Mouse (Mus musculus) gastrocnemius, adult 8-10 months (tissue): ENCODE measurements around the gene Rmnd5a. TPM values are rescaled to one million over a fixed set of nuclear protein-coding genes. Genes with fewer than 3 reads are reported as not detected.

Experiments used
- DNase-seq, 2 experiments: peaks; one replicate each; pipeline ENCODE4 v3.0.0; 2022; ENCODE audit warnings: low spot score in 2 of 2
- total RNA-seq, 4 experiments: library from RNA; stranded (reverse); gene quantifications; 2 replicates each; pipeline ENCODE4 v1.2.4; 2022

The Rmnd5a gene
- total RNA-seq, 4 experiments from 2014 or later = 137 to 183 (median 144) TPM

DNA sequence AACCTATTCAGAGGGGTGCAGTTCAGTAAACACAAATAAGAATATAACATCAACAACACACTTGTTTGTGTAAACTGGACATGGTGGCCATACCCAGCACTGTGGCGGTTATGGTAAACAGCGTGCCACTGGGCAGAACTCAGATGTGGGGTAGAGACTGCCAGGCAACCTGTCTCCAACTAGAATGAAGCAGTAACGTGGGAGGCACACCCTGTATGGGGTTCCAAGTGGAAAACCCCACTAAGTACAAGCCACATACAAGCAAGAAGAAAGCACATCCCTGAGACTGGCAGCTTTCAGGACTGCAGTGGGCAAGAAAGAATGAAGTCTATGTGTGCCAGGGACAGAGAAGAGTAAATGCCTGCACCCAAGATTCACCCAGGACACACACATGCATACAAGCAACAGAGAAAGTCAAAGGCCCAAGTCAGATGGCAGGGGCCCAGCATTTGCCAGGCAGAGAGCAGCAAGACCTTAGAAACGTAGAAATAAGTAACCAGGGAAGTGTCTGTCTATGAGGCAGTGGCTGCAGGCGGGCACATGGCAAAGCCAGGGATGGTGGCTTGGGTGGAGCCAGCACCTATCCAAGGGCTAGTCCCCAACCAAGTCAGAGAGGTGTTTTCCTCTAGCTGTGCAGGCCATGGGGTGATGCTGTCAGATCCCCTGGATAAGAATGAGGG lies 68.3 kb downstream of the Rmnd5a start:
- DNase-seq = no peak

DNA sequence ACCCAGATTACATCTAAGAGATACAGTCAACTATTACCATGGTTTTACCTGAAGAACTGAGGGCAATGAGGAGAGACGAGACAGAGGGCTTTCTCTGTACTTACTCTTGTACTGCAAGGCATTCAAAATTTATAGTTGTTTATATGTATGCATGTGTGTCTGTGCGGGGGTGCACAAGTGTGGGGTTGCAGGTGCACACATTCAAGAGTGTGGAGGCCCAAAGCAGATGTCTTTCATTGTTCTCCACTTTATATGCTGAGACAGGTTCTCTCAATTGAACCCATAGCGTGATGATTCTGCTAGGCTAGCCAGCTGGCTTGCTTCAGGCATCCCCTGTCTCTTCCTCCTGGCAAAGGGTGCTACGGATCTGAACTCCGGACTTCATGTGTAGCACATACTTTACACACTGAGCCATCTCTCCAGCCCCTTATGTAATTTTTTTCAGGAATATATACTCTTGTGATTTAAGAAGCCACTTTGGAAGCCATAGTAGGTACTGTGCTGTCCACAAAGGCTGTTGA lies 69.3 kb downstream of the Rmnd5a start:
- no peak for DNase-seq

DNA sequence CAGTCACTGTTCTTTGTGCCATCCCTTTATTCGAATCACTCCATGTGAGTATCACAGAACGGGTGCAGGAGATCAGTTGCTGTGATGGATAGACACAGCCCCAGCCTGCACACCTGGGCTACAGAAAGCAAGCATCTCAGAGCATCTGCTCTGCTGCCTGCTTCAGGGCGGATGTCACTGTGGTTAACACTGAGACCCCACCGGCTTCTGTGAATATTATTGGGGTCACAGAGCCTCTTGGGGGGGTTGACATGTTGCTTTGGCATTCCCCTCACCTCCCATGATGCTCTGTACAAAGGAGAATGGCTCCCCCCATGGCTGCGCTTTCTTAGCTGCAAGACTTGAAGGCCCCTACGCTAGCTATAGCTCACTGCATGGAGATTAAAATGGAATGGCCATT lies 71.0 kb downstream of the Rmnd5a start:
- no peak for DNase-seq

DNA sequence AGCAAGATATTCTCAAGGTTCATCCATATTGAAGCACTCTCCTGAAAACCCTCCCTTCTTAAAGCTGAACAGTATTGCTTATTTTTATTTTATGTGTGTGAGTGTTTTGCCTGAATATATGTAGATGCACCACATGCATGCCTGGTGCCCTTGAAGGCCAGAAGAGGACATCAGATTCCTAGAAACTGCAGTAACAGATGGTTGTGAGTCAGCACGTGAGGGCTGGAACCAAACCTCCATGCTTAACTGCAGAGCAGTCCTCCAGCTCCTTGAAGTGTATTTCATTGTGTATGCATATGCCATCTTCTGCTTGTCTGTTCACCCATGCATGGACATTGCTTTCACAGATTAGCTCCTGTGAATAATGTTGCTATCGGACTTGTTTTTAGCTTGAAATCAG lies 76.4 kb downstream of the Rmnd5a start:
- DNase-seq = no peak

DNA sequence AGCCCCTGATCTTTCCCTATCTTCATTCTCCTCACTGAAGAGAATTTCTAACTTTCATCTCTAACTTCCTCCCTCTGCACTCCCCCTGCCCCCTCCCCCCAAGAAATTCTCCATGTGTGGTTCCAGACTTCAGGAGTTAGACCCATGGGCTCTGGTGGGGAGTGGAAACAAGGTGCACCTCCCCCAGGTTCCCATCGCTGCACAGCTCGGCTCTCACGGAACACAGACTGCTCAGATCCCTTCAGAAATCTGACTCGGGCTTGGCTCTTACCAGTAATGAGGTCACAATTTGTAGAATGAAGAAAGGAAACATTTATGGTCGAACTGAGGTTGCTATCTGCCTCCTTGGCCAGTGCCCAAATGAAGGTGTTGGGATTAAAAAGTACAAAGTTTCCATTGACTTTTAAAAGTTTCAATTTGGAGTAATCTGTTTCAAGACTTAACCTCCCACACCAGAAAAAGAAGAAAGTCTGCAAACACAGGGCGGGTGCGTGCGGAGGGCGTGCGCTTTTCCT lies 79.2 kb downstream of the Rmnd5a start:
- DNase-seq = no peak

DNA sequence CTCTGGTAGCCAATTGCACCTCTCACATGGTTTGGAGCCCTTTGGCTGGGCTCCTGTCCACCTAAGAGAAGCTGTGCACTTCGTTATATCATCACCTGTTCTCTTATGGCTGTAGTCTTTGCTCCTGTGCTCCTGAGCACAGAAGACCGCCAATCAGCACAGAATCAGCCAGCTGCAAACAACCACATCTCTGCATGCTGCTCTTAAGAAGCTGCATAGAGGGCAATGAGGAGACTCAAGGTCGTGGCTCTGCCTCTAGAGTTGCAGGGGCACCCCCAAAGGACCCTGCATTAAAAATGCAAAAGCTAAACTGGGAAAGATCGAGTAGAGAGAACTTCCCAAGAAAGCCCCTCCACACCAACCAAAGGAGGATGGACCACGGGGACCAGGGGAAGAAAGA lies 79.7 kb downstream of the Rmnd5a start:
- DNase-seq = no peak

DNA sequence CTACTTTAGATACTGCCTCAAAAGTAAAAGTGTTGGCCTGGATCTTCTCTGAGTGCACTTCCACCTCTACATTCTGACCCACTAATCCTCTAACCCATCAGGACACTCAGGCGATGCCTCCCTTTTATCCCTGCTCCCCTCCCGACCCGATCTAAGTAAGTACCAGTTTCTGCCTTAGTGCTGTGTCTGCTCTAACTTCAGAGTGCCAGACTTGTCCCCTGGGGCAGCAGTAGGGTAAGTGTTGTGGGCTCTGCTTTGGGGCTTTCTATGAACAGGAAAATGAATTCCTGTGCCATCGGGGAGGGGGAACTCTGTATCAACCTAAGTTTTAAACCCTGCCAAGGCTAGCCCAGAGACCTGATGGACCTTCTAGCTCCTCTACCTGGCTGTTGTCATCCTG lies 80.2 kb downstream of the Rmnd5a start:
- no peak for DNase-seq

DNA sequence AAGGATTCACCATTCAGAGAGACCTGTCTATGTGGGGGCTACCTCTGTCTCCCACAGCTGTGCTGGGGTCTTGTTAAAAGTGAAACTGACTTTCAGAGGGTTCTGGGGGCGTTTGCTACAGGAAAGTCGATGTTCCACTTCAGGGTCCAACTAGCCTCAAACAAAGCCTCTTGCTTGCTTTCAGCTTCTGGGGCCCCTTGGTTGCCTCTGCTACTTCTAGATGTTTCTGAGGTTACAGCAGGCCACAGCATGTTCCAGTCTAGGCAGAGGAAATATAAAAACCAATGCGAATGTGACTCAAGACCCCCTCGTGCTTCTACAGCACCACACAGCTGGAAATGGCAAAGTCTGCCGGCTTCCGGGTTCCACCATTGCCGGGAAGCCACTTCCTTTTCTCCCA lies 82.9 kb downstream of the Rmnd5a start:
- no peak for DNase-seq

DNA sequence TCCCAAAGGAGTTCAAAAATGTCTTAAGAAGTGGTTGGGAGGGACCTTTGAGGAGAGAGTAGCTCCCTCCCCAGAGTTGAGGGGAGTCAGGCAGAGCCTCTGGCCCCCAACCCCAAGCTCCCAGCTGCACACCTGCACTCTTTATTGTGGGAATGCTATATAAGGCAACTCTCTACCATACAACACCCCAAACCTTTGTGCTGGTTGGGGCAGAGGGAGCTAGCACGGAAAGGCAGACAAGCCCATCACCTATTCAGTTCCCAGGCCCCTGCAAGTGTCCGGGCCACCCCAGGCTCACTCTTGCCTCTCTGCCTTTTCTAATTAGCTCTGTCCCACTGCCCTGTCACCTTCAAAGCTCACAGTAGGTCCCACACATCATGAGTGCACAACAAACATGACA lies 86.7 kb downstream of the Rmnd5a start:
- DNase-seq = no peak

DNA sequence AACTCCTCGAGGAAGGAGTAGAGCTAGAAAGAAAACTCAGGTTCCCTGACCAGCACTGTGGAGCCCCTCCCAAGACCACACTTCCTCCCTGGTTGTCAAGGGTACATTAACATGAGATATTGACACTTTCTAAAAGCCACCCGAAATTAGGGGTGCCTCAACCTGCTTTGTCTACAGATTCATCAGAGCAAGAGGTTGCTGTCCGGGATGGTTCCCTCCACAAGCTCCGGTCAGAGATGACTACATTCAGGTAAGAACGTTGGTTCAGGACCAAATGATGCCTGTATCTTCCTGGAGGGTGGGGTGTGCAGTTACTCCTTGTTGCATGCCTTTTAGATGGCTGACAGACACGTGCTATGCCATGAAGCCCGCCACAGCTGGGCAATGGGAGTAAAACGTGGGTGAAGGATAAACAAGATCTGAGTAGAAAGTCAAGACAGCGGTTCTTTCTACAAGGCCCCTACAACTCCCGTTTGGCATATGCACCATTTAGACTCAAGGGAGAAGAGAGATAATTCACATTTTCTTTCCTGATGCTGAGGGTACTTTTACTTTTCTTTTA lies 87.5 kb downstream of the Rmnd5a start:
- no peak for DNase-seq

DNA sequence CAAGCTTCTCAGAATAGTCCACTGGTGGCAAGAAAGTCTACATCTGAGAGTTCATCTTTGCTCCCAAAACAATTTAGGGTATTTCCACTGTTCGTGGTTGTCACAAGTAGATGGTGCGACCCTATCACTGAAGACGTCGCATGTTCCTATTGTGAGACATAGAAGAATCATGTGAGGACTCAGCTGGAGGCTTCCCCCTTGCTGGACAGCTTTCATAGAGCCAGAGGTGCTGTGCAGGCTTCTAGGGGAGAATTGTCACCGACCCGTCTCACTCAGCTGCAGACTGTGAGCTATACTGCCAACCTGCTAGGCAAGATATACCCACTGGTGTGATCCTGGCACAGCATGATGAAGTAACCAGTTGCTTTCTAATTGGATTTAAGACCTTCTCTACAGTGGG lies 88.2 kb downstream of the Rmnd5a start:
- DNase-seq = no peak

DNA sequence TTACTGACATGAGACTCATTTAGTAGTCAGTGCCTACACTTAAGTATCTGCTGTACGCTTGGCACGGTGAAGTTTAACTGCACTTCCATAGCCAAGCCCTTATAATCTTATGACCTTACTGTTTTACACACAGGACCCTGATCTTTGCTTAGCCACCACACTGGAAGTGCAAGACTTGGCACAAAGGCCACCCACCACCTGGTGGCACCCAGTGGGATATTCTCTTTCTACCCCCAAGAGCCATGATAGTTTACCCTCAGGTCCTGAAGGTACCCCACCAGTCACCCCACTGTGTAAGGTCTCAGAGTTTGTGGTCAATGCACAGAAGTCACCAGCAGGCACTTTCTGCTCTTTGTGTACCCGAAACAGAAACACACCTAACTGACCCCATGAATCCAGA lies 89.2 kb downstream of the Rmnd5a start:
- no peak for DNase-seq

DNA sequence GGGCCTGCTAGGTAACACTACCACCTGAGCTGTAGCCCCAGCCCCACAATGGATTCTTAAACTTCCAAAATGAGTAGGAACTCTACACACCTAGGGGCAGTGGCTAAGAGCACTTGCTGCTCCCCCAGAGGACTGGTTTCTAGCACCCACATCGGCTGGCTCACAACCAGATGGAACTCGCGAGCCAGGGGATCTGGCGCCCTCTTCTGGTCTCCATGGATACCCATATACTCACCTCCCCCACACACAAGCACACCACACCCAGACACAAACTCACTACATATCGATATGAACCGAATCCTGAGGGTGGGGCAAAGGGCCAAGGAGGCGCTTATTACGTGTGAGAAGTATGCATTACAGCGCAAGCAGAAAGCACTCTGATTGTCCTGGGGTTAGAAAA lies 92.4 kb downstream of the Rmnd5a start:
- DNase-seq = no peak

DNA sequence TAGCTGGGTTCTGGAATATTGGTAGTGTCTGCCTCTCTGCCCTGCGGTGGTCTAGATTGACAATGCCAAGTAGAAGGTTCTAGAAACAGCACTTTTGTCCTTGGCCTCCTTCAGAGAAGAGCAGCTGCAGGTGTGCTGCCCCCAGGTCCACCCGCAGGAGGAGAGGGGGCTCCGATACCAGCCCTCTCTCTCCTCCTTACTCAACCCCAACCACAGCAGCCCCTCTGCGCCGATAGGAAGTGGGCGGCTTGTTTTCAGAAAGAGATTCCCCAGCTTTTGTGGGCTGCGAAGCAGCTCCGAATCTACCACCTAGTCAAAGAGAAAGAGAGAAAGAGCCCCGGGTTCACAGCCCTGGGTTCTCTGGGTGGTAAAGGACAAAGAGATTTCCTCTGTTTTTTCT lies 99.3 kb downstream of the Rmnd5a start:
- no peak for DNase-seq

DNA sequence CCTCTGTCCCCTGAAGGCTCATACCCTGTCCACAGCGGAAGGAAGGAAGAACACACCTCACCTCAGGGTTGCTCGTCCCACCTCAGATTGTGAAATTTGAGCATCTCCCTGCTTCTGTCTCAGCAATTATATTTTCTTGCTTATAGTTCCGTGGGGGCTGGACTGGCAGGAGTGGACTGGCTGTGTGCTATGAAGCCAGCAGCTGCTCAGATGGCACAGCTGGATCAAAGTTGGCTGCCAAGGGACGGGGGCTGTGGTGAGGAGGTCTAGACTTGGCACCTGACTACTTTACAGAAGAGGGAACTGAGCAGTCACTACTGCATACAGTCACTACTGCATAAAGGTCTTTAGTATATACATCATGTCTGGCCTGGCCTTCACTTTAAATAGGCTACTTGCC lies 101.1 kb downstream of the Rmnd5a start:
- no peak for DNase-seq

DNA sequence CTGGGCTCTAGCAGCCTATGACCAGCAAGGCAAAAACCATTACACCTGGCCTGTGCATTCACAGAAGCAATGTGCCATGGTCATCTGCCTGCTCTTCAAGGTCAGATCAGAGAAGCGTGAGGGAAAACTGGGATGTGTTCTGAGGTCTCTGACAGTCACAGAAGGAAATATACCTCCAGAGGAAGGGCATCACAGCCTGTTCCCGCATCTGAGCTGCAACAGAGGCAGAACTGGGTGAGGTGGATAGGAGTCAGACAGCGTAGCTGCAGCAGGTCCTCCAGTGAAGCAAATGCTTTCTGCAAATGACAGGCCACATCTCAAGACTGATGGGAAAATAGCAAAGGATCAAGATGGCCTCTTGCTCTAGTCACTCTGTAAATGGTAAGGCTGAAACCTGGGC lies 101.5 kb downstream of the Rmnd5a start:
- no peak for DNase-seq

Other genes with a start within 250 kb of the Rmnd5a start
- 1 to 10 TPM in 1 of 4 experiments, not detected in 3; 1.4 TPM for gene Fabp1, start 240.8 kb downstream of the Rmnd5a start, total RNA-seq
- 10 to 100 TPM; 25.0 to 34.8 (median 27.7) TPM for gene Krcc1, start 169.0 kb downstream of the Rmnd5a start, total RNA-seq
- 100 to 1,000 TPM; 334 to 392 (median 347) TPM for gene Smyd1, start 118.4 kb downstream of the Rmnd5a start, total RNA-seq
- not detected for gene Cd8b1, start 117.8 kb downstream of the Rmnd5a start, total RNA-seq
- not detected for gene Cd8a, start 67.2 kb downstream of the Rmnd5a start, total RNA-seq
- 10 to 100 TPM; 19.5 to 22.6 (median 21.2) TPM for gene Rnf103, start 53.3 kb upstream of the Rmnd5a start, total RNA-seq
- gene Chmp3, start 103.2 kb upstream of the Rmnd5a start, total RNA-seq = 10 to 100 TPM; 30.4 to 39.8 (median 38.9) TPM
- gene Kdm3a, start 192.4 kb upstream of the Rmnd5a start, total RNA-seq = 10 to 100 TPM in 2 of 4 experiments, 1 to 10 TPM in 2; 8.8 to 13.2 (median 10.2) TPM